Mouse (Mus musculus): ENCODE data around the gene Ros1.
A peak's percentile ranks its signal among the peaks of the same experiment; 100 is the strongest.

- TF ChIP-seq E2F4 (IDR thresholded peaks at IDR 0.05; ENCODE audit: insufficient read depth) (no peak), TCF3 (IDR thresholded peaks at IDR 0.05; ENCODE audit: insufficient read length, low read depth) (peak; percentile 93), POLR2A (IDR thresholded peaks at IDR 0.05; ENCODE audit: insufficient read length, low read depth) (no peak), CEBPB (IDR thresholded peaks at IDR 0.05; ENCODE audit: insufficient read depth, poor library complexity, severe bottlenecking) (peak; percentile 81), POLR2AphosphoS2 (IDR thresholded peaks at IDR 0.05; ENCODE audit: insufficient read length, low read depth) (no peak), MYOD1 (IDR thresholded peaks at IDR 0.05; ENCODE audit: control insufficient read depth in 1 of 3, insufficient read length in 2 of 3, low read depth in 2 of 3) (peak; percentile 61 to 94 (median 94)), TCF12 (IDR thresholded peaks at IDR 0.05; ENCODE audit: insufficient read depth, poor library complexity, severe bottlenecking) (peak; percentile 95), MYOG (IDR thresholded peaks at IDR 0.05; ENCODE audit: control insufficient read depth in 1 of 3, insufficient read depth in 1 of 3, insufficient read length in 2 of 3, low read depth in 2 of 3) (peak; percentile 71 to 95 (median 72)), REST (IDR thresholded peaks at IDR 0.05; ENCODE audit: insufficient read depth, insufficient read length) (no peak), USF1 (IDR thresholded peaks at IDR 0.05; ENCODE audit: low read depth) (no peak), MAX (IDR thresholded peaks at IDR 0.05; ENCODE audit: low read depth) (no peak)
Observed at GRCm38 (mm10) chr10:52029421-52030080, 165.5 kb downstream of the Ros1 start.

All from myocyte (in vitro differentiated cells).